Mouse (Mus musculus): ENCODE data around the gene Gprc5d. TPM values are rescaled to one million over a fixed set of nuclear protein-coding genes. Genes with fewer than 3 reads are reported as not detected.

Gene Gprc5d
- not detected in 2 replicates for polyA plus RNA-seq (2016; fragmentation: Nextera tagmentation; extraction: Ambion mirVana)

DNA sequence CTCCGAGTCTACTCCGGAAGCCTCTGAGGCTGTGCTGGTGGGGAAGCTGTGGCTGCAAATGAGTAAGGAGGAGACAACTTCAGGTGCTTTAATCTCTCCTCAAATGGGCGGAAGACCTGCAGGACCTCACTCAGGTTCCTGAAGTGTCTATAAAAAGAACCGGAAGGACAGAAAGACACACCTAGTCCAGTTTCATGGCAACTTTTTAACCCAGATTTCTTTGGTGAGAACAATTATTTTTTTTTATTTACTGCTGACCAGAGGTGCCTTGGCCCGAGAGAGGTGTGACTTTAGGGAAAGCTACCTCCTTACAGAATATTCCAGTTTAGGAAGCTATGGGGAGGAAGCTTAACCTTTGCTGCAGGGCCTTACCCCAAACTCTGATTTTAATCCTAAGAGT, at the start of gene Gprc5d:
Gprc5d (minus strand) TSS at position 101 of the 400 bp plus-strand sequence.
- DNase-seq (ENCODE audit: low spot score) = no peak
- Histone ChIP-seq H3K27ac (no peak within 1 kb of the TSS), H3K27me3 (ENCODE audit: low read depth, poor library complexity, severe bottlenecking) (no peaks in the 10 kb centered on the region), H3K36me3 (no peaks in the 10 kb centered on the region), H3K4me3 (no peak within 1 kb of the TSS), H3K4me1 (0 out of 2 replicates have a peak, but pooled peaks cover 2% of the 10 kb centered on the region), H3K9me3 (replicated peaks) (no peaks in the 10 kb centered on the region)
- 87% methylated on average over 5 of the region's 5 CpGs for WGBS

DNA sequence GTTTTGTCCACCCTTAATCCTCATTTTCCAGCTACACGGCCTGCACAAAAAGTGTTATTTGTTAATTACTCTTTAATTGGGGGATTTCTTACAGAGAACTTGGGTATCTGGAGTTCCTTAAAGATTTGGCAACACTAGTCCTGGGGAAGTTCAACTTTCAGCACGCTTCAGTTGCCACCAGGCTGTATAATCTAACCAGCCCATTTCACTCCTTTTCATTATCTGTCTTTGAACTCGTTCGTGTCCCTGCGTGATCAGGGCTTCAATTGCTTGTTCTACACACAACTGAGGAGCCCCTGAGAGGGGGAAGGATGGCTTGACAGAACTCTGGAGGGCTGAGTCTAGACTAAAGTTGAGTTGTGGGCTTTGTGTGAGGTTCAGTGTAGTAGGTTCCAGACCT, 48.6 kb upstream of the Gprc5d start:
- DNase-seq (ENCODE audit: low spot score) = no peak
- H3K4me1 ChIP-seq = peaks cover 13% of the 10 kb centered on the region
- H3K27me3 ChIP-seq (ENCODE audit: low read depth, poor library complexity, severe bottlenecking) = peaks cover 14% of the 10 kb centered on the region
- H3K36me3 ChIP-seq = no peaks in the 10 kb centered on the region
- 58% methylated on average over 5 of the region's 5 CpGs for WGBS
- H3K27ac ChIP-seq = no peak overlapping the region
- H3K4me3 ChIP-seq = no peak overlapping the region
- H3K9me3 ChIP-seq (replicated peaks) = no peaks in the 10 kb centered on the region

- H3K4me3 ChIP-seq = no peak overlapping the region
- no peaks in the 10 kb centered on the region for H3K36me3 ChIP-seq
- peaks cover 13% of the 10 kb centered on the region for H3K4me1 ChIP-seq
- H3K9me3 ChIP-seq (replicated peaks) = no peaks in the 10 kb centered on the region
- 90% methylated on average over 3 of the region's 3 CpGs for WGBS
- no peak for DNase-seq (ENCODE audit: low spot score)
- H3K27me3 ChIP-seq (ENCODE audit: low read depth, poor library complexity, severe bottlenecking) = peaks cover 14% of the 10 kb centered on the region
- no peak overlapping the region for H3K27ac ChIP-seq
These were observed 48.2 kb upstream of the Gprc5d start for GRCm38 (mm10) chr6:135166262-135166661.

DNA sequence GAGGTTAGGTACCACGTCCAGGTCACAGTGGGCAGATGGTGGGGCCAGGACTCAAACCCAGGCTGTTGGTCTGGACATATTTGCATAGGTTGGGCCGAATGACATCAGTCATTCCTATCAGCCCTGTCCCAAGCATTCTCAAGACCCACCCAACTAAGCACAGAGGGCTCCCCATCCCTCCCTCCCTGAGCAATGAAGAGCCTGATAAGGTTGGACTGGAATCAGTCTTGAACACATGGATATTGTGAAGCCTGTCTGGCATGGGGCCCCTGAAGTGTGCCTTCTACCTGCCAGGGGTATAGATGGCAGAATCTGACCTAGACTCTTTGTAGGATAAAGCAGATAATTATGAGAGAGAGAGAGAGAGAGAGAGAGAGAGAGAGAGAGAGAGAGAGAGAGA, 47.6 kb upstream of the Gprc5d start:
- Histone ChIP-seq H3K4me1 (peaks cover 13% of the 10 kb centered on the region), H3K9me3 (replicated peaks) (no peaks in the 10 kb centered on the region), H3K27ac (no peak overlapping the region), H3K27me3 (ENCODE audit: low read depth, poor library complexity, severe bottlenecking) (peaks cover 14% of the 10 kb centered on the region), H3K4me3 (no peak overlapping the region), H3K36me3 (no peaks in the 10 kb centered on the region)
- no peak for DNase-seq (ENCODE audit: low spot score)
- WGBS = 78% methylated on average over 2 of the region's 2 CpGs

GRCm38 (mm10) chr6:135165191-135165590, 47.1 kb upstream of the Gprc5d start:
- Histone ChIP-seq H3K36me3 (no peaks in the 10 kb centered on the region), H3K9me3 (replicated peaks) (no peaks in the 10 kb centered on the region), H3K4me3 (no peak overlapping the region), H3K27ac (no peak overlapping the region), H3K4me1 (peaks cover 13% of the 10 kb centered on the region), H3K27me3 (ENCODE audit: low read depth, poor library complexity, severe bottlenecking) (peaks cover 14% of the 10 kb centered on the region)
- DNase-seq (ENCODE audit: low spot score) = no peak
- 78% methylated on average over 3 of the region's 3 CpGs for WGBS

DNA sequence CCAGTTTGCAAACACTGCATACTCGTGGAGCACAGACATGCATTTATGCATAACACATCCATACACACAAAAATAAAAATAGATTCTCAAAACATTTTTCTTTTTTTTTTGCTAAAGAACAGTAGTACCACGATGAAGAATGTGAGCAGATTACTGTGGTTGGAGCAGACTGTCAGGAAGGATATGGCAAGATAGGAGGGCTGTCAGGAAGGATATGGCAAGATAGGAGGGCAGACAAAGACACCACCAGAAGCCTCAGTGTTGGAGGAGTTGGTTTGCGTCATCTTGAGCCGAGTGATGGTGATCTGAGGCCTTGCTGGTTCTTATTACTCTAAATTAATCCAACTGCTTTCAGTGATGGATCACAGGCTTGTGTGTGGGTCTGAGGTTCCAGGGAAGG, 44.8 kb upstream of the Gprc5d start:
- H3K36me3 ChIP-seq = no peaks in the 10 kb centered on the region
- H3K9me3 ChIP-seq (replicated peaks) = no peaks in the 10 kb centered on the region
- H3K27ac ChIP-seq = no peak overlapping the region
- H3K27me3 ChIP-seq (ENCODE audit: low read depth, poor library complexity, severe bottlenecking) = peaks cover 14% of the 10 kb centered on the region
- H3K4me1 ChIP-seq = peaks cover 7% of the 10 kb centered on the region
- 78% methylated on average over 4 of the region's 4 CpGs for WGBS
- no peak overlapping the region for H3K4me3 ChIP-seq
- DNase-seq (ENCODE audit: low spot score) = no peak

- Histone ChIP-seq H3K27ac (no peak overlapping the region), H3K36me3 (no peaks in the 10 kb centered on the region), H3K4me3 (no peak overlapping the region), H3K4me1 (peaks cover 1% of the 10 kb centered on the region; the same call in 1 of the 2 replicates), H3K27me3 (ENCODE audit: low read depth, poor library complexity, severe bottlenecking) (peaks cover 14% of the 10 kb centered on the region), H3K9me3 (replicated peaks) (no peaks in the 10 kb centered on the region)
- WGBS = 83% methylated on average over 3 of the region's 3 CpGs
- no peak for DNase-seq (ENCODE audit: low spot score)
These were observed 44.2 kb upstream of the Gprc5d start for GRCm38 (mm10) chr6:135162311-135162710.

- no peak overlapping the region for H3K4me3 ChIP-seq
- no peak overlapping the region for H3K27ac ChIP-seq
- peaks cover 7% of the 10 kb centered on the region for H3K27me3 ChIP-seq (ENCODE audit: low read depth, poor library complexity, severe bottlenecking)
- no peaks in the 10 kb centered on the region for H3K36me3 ChIP-seq
- H3K4me1 ChIP-seq = no peaks in the 10 kb centered on the region
- no peak for DNase-seq (ENCODE audit: low spot score)
- WGBS = 73% methylated on average over 4 of the region's 4 CpGs
- no peaks in the 10 kb centered on the region for H3K9me3 ChIP-seq (replicated peaks)
These were observed 43.3 kb upstream of the Gprc5d start for GRCm38 (mm10) chr6:135161356-135161755.

DNA sequence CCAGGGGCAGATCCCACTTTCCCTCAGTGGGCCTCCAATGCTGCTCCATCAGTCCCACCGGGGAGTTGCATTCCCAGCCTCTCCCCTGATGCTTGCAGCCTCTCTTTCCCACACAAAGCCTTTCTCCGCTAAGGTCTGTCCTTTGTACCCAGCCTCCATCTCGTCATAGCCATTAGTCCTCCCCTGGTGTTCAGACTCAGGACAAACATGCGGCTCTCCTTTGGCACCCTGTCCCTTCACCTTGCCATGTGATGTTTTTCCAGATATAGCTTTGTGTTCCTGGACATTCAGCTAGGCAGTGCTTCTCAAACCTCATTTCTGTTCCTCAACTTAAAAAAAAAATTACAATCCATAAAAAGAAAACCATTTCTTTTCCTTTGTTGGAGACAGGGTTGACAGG, 40.4 kb upstream of the Gprc5d start:
- Histone ChIP-seq H3K9me3 (replicated peaks) (no peaks in the 10 kb centered on the region), H3K36me3 (no peaks in the 10 kb centered on the region), H3K4me1 (no peaks in the 10 kb centered on the region), H3K27ac (no peak overlapping the region), H3K27me3 (ENCODE audit: low read depth, poor library complexity, severe bottlenecking) (no peaks in the 10 kb centered on the region), H3K4me3 (no peak overlapping the region)
- no peak for DNase-seq (ENCODE audit: low spot score)
- 69% methylated on average over 4 of the region's 4 CpGs for WGBS

- WGBS = 85% methylated on average over 4 of the region's 4 CpGs
These were observed 39.4 kb upstream of the Gprc5d start for GRCm38 (mm10) chr6:135157496-135157895.

DNA sequence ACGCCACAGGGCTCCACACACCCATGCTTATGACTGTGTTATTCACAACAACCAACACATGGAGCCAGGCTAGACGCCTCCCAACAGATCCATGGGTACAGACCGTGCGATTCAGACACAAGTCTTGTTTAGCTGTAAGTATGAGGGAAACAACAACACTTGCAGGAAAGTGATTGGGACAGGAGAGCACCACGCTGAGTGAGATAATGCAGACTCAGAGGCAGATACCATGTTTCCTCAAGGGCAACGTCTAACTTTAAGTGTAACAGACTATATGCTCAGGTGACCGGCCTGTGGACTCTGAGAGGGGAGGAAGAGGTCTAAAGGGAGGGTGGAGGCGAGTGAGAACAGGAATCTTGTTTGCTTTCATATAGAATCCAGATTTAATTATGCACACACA, 38.5 kb upstream of the Gprc5d start:
- Histone ChIP-seq H3K4me1 (no peaks in the 10 kb centered on the region), H3K36me3 (no peaks in the 10 kb centered on the region), H3K4me3 (no peak overlapping the region), H3K9me3 (replicated peaks) (no peaks in the 10 kb centered on the region), H3K27me3 (ENCODE audit: low read depth, poor library complexity, severe bottlenecking) (no peaks in the 10 kb centered on the region), H3K27ac (no peak overlapping the region)
- DNase-seq (ENCODE audit: low spot score) = no peak
- WGBS = 85% methylated on average over 8 of the region's 8 CpGs

More at GRCm38 (mm10) chr6:135157496-135157895, 39.4 kb upstream of the Gprc5d start:
- H3K9me3 ChIP-seq (replicated peaks) = no peaks in the 10 kb centered on the region
- H3K36me3 ChIP-seq = no peaks in the 10 kb centered on the region
- no peaks in the 10 kb centered on the region for H3K4me1 ChIP-seq
- H3K27ac ChIP-seq = no peak overlapping the region
- DNase-seq (ENCODE audit: low spot score) = no peak
- H3K27me3 ChIP-seq (ENCODE audit: low read depth, poor library complexity, severe bottlenecking) = no peaks in the 10 kb centered on the region
- H3K4me3 ChIP-seq = no peak overlapping the region

- no peaks in the 10 kb centered on the region; the same call in 1 of the 2 replicates for H3K27me3 ChIP-seq (ENCODE audit: low read depth, poor library complexity, severe bottlenecking)
- WGBS = 89% methylated on average over 5 of the region's 5 CpGs
- no peaks in the 10 kb centered on the region for H3K9me3 ChIP-seq (replicated peaks)
- H3K4me1 ChIP-seq = no peaks in the 10 kb centered on the region
- H3K4me3 ChIP-seq = no peak overlapping the region
- DNase-seq (ENCODE audit: low spot score) = no peak
- H3K27ac ChIP-seq = no peak overlapping the region
- no peaks in the 10 kb centered on the region for H3K36me3 ChIP-seq
These were observed 35.6 kb upstream of the Gprc5d start for GRCm38 (mm10) chr6:135153719-135154118.

GRCm38 (mm10) chr6:135150311-135150710, 32.2 kb upstream of the Gprc5d start:
- Histone ChIP-seq H3K4me1 (no peaks in the 10 kb centered on the region), H3K27ac (no peak overlapping the region), H3K4me3 (no peak overlapping the region), H3K9me3 (replicated peaks) (no peaks in the 10 kb centered on the region), H3K36me3 (no peaks in the 10 kb centered on the region), H3K27me3 (ENCODE audit: low read depth, poor library complexity, severe bottlenecking) (no peaks in the 10 kb centered on the region; the same call in 1 of the 2 replicates)
- peak; percentile 60 for DNase-seq (ENCODE audit: low spot score)
- 39% methylated on average over 5 of the region's 5 CpGs for WGBS

GRCm38 (mm10) chr6:135149722-135150121, 31.6 kb upstream of the Gprc5d start:
- no peaks in the 10 kb centered on the region for H3K9me3 ChIP-seq (replicated peaks)
- 81% methylated on average over 4 of the region's 4 CpGs for WGBS

More at GRCm38 (mm10) chr6:135149722-135150121, 31.6 kb upstream of the Gprc5d start:
- no peak overlapping the region for H3K4me3 ChIP-seq
- H3K4me1 ChIP-seq = no peaks in the 10 kb centered on the region
- no peaks in the 10 kb centered on the region for H3K36me3 ChIP-seq
- no peak for DNase-seq (ENCODE audit: low spot score)
- no peak overlapping the region for H3K27ac ChIP-seq
- no peaks in the 10 kb centered on the region; the same call in 1 of the 2 replicates for H3K27me3 ChIP-seq (ENCODE audit: low read depth, poor library complexity, severe bottlenecking)
